9 mouse cellular contexts compared by ENCODE assay signal in genomic region chr5:63766715-63767114, GRCm38 (mm10). TPM values are rescaled to one million over a fixed set of nuclear protein-coding genes. Genes with fewer than 3 reads are reported as not detected.
DNase-seq lines count a peak whose midpoint lies in the region; ATAC-seq and TF ChIP-seq lines count a peak whose summit lies in the region.
"Had no signal": no experiment of that assay in that cellular context is flagged by ENCODE, and none has a peak within 500 bp of the region (broad histone marks: within the 10 kb centered on the region; RNA-seq: fewer than 3 reads in every experiment).

No protein-coding gene starts in this region.

- peak; percentile 93 for TF ChIP-seq CTCF in kidney, postnatal 0 days (IDR thresholded peaks at IDR 0.05; ENCODE audit: low read depth)

- ATAC-seq in kidney, postnatal 0 days (replicated peaks; ENCODE audit: low FRiP score, low read depth): no peak
- 0 out of 2 replicates have a peak, but pooled peaks have one; percentile 41 for ATAC-seq in intestine, embryonic 15.5 days
- peak; percentile 53; the same call in 1 of the 2 replicates for ATAC-seq in limb, embryonic 14.5 days (ENCODE audit: low FRiP score, low read depth)
- ATAC-seq in neural tube, embryonic 12.5 days (ENCODE audit: low FRiP score, low read depth): 0 out of 2 replicates have a peak, but pooled peaks have one; percentile 36
- no peak for ATAC-seq in erythroid progenitor cell, adult 5-6 weeks (replicated peaks; ENCODE audit: low FRiP score, poor library complexity, severe bottlenecking)

- H3K4me3 ChIP-seq in kidney, postnatal 0 days (replicated peaks; ENCODE audit: low read depth, low read length): no peak overlapping the region
- H3K4me3 ChIP-seq in intestine, embryonic 15.5 days (replicated peaks): no peak overlapping the region
- no peak overlapping the region for H3K4me3 ChIP-seq in limb, embryonic 14.5 days (replicated peaks; ENCODE audit: low read length)
- H3K4me3 ChIP-seq in neural tube, embryonic 12.5 days: no peak overlapping the region
- H3K4me3 ChIP-seq: embryonic facial prominence, embryonic 15.5 days had no signal

- H3K36me3 ChIP-seq in kidney, postnatal 0 days (ENCODE audit: insufficient read depth, low read length): no peaks in the 10 kb centered on the region
- H3K36me3 ChIP-seq in intestine, embryonic 15.5 days: no peaks in the 10 kb centered on the region
- no peaks in the 10 kb centered on the region for H3K36me3 ChIP-seq in limb, embryonic 14.5 days (ENCODE audit: control insufficient read depth, insufficient read depth, low read length)
- H3K36me3 ChIP-seq in neural tube, embryonic 12.5 days: no peaks in the 10 kb centered on the region
- H3K36me3 ChIP-seq: embryonic facial prominence, embryonic 15.5 days had no signal

- no peaks in the 10 kb centered on the region for H3K27me3 ChIP-seq in kidney, postnatal 0 days (ENCODE audit: insufficient read depth, low read length)
- H3K27me3 ChIP-seq in intestine, embryonic 15.5 days (replicated peaks): no peaks in the 10 kb centered on the region
- H3K27me3 ChIP-seq in limb, embryonic 14.5 days (ENCODE audit: control insufficient read depth, insufficient read depth, low read length): no peaks in the 10 kb centered on the region
- no peaks in the 10 kb centered on the region for H3K27me3 ChIP-seq in neural tube, embryonic 12.5 days (replicated peaks)
- H3K27me3 ChIP-seq: embryonic facial prominence, embryonic 15.5 days had no signal

- no peaks in the 10 kb centered on the region for H3K4me1 ChIP-seq in kidney, postnatal 0 days (replicated peaks; ENCODE audit: insufficient read depth, low read length)
- H3K4me1 ChIP-seq in intestine, embryonic 15.5 days (replicated peaks): no peaks in the 10 kb centered on the region
- peaks cover 7% of the 10 kb centered on the region; the same call in 1 of the 2 replicates for H3K4me1 ChIP-seq in limb, embryonic 14.5 days (ENCODE audit: control insufficient read depth, insufficient read depth, low read length)
- H3K4me1 ChIP-seq in neural tube, embryonic 12.5 days: no peaks in the 10 kb centered on the region

- WGBS in kidney, postnatal 0 days: 39% methylated on average over 6 of the region's 6 CpGs
- WGBS in intestine, embryonic 15.5 days: 39% methylated on average over 6 of the region's 6 CpGs
- 41% methylated on average over 6 of the region's 6 CpGs for WGBS in limb, embryonic 14.5 days
- WGBS in neural tube, embryonic 12.5 days: 50% methylated on average over 6 of the region's 6 CpGs

- H3K27ac ChIP-seq in kidney, postnatal 0 days: no peak overlapping the region
- H3K27ac ChIP-seq in intestine, embryonic 15.5 days: no peak overlapping the region
- H3K27ac ChIP-seq in limb, embryonic 14.5 days (replicated peaks; ENCODE audit: low read depth, low read length): no peak overlapping the region
- H3K27ac ChIP-seq in neural tube, embryonic 12.5 days: no peak overlapping the region
- H3K27ac ChIP-seq: embryonic facial prominence, embryonic 15.5 days had no signal

- no peak overlapping the region for H3K9ac ChIP-seq in kidney, postnatal 0 days (ENCODE audit: low read depth, low read length)
- no peak overlapping the region for H3K9ac ChIP-seq in intestine, embryonic 15.5 days
- H3K9ac ChIP-seq in limb, embryonic 14.5 days (ENCODE audit: low read depth, low read length, severe bottlenecking): no peak overlapping the region
- no peak overlapping the region for H3K9ac ChIP-seq in neural tube, embryonic 12.5 days
- H3K9ac ChIP-seq: embryonic facial prominence, embryonic 15.5 days had no signal

- H3K9me3 ChIP-seq in kidney, postnatal 0 days (replicated peaks; ENCODE audit: low read length): no peaks in the 10 kb centered on the region
- H3K9me3 ChIP-seq in intestine, embryonic 15.5 days: no peaks in the 10 kb centered on the region
- no peaks in the 10 kb centered on the region for H3K9me3 ChIP-seq in limb, embryonic 14.5 days (ENCODE audit: control insufficient read depth, low read length)
- H3K9me3 ChIP-seq in neural tube, embryonic 12.5 days: no peaks in the 10 kb centered on the region
- H3K9me3 ChIP-seq: embryonic facial prominence, embryonic 15.5 days had no signal

- H3K4me2 ChIP-seq in kidney, postnatal 0 days (ENCODE audit: low read length): no peak overlapping the region
- no peak overlapping the region for H3K4me2 ChIP-seq in intestine, embryonic 15.5 days (replicated peaks)
- H3K4me2 ChIP-seq in limb, embryonic 14.5 days (replicated peaks; ENCODE audit: low read depth, low read length, severe bottlenecking): no peak overlapping the region
- no peak overlapping the region for H3K4me2 ChIP-seq in neural tube, embryonic 12.5 days (replicated peaks)

- no peak for TF ChIP-seq POLR2A in limb, embryonic 14.5 days (IDR thresholded peaks at IDR 0.05; ENCODE audit: borderline replicate concordance, extremely low read depth, insufficient read depth, insufficient read length)

- DNase-seq in kidney, postnatal 0 days (ENCODE audit: low spot score): peak; percentile 82
- DNase-seq in kidney, adult 11 months: no peak
- peak; percentile 4 for DNase-seq in T-cell, adult 2 months (ENCODE audit: low spot score)
- DNase-seq in embryo, embryonic 9.5 days (ENCODE audit: extremely low spot score): peak; percentile 34
- peak; percentile 59 for DNase-seq in limb, embryonic 14.5 days (ENCODE audit: low spot score)

RNA-seq across cellular contexts. Expression of gene 0610040J01Rik, which starts 45.4 kb away (rescaled TPM):
- 53.4 and 59.8 TPM in 2 replicates for polyA plus RNA-seq in kidney, postnatal 0 days (2015; fragmentation: Nextera tagmentation; extraction: Ambion mirVana)
- 44.5 and 45.9 TPM in 2 replicates for polyA plus RNA-seq in intestine, embryonic 15.5 days (2015; fragmentation: Nextera tagmentation; extraction: Ambion mirVana)
- 3.0 and 3.4 TPM in 2 replicates for polyA plus RNA-seq in limb, embryonic 14.5 days (2012; rRNA removed)
- polyA plus RNA-seq in limb, embryonic 14.5 days (2014; fragmentation: Nextera tagmentation; extraction: Ambion mirVana): 3.5 and 3.8 TPM in 2 replicates
- 4.2 and 5.0 TPM in 2 replicates for polyA plus RNA-seq in neural tube, embryonic 12.5 days (2016; fragmentation: Nextera tagmentation; extraction: Ambion mirVana)
- total RNA-seq in erythroid progenitor cell, adult 5-6 weeks (2015; ENCODE audit: low replicate concordance): 12.2 TPM in 1 of 2 replicates, not detected in the other
- 0.13 TPM in 1 of 2 replicates, not detected in the other for total RNA-seq in erythroid progenitor cell, adult 5-6 weeks (2017; ENCODE audit: low replicate concordance)

Comparison
In these comparisons a context has a peak if more than half of its experiments do, and no peak if none do; other contexts are left out.
1. ATAC-seq: peak in intestine, embryonic 15.5 days (single experiment), limb, embryonic 14.5 days (single experiment) and neural tube, embryonic 12.5 days (single experiment); none in kidney, postnatal 0 days (single experiment) and erythroid progenitor cell, adult 5-6 weeks (single experiment).